Mouse (Mus musculus): ENCODE measurements around the gene Cobl.

Cobl gene

GRCm38 (mm10) chr11:12464181-12465162 lies at the start of gene Cobl:
Gene Cobl (minus strand): TSS chr11:12464960.
- no peak for DNase-seq (ENCODE audit: low spot score)

GRCm38 (mm10) chr11:12513796-12514195 lies 49.0 kb upstream of the Cobl start:
- no peak for DNase-seq (ENCODE audit: low spot score)

GRCm38 (mm10) chr11:12506371-12506890 lies 41.7 kb upstream of the Cobl start:
- no peak for DNase-seq (ENCODE audit: low spot score)

GRCm38 (mm10) chr11:12503756-12504155 lies 39.0 kb upstream of the Cobl start:
- DNase-seq (ENCODE audit: low spot score): peak; percentile 13

- DNase-seq (ENCODE audit: low spot score): no peak
These were observed 37.0 kb upstream of the Cobl start for GRCm38 (mm10) chr11:12501721-12502120.

- no peak for DNase-seq (ENCODE audit: low spot score)
These were observed 29.0 kb upstream of the Cobl start for GRCm38 (mm10) chr11:12493791-12494190.

- no peak for DNase-seq (ENCODE audit: low spot score)
These were observed 15.2 kb upstream of the Cobl start for GRCm38 (mm10) chr11:12479856-12480403.

- no peak for DNase-seq (ENCODE audit: low spot score)
These were observed 9.7 kb upstream of the Cobl start for GRCm38 (mm10) chr11:12474299-12474935.

- peak; percentile 38 for DNase-seq (ENCODE audit: low spot score)
These were observed 9.0 kb upstream of the Cobl start for GRCm38 (mm10) chr11:12473625-12474298.

- no peak for DNase-seq (ENCODE audit: low spot score)
These were observed 4.9 kb upstream of the Cobl start for GRCm38 (mm10) chr11:12469638-12470037.

GRCm38 (mm10) chr11:12468661-12469060 lies 3.9 kb upstream of the Cobl start:
- no peak for DNase-seq (ENCODE audit: low spot score)

GRCm38 (mm10) chr11:12467836-12468235 lies 3.1 kb upstream of the Cobl start:
- DNase-seq (ENCODE audit: low spot score): no peak

- no peak for DNase-seq (ENCODE audit: low spot score)
These were observed 2.5 kb upstream of the Cobl start for GRCm38 (mm10) chr11:12467217-12467616.

GRCm38 (mm10) chr11:12466606-12467005 lies 1.8 kb upstream of the Cobl start:
- DNase-seq (ENCODE audit: low spot score): no peak

GRCm38 (mm10) chr11:12465229-12465628 lies 469 bp upstream of the Cobl start:
- DNase-seq (ENCODE audit: low spot score): no peak

GRCm38 (mm10) chr11:12463615-12464170 lies 1.1 kb downstream of the Cobl start:
- no peak for DNase-seq (ENCODE audit: low spot score)

GRCm38 (mm10) chr11:12459781-12460581 lies 4.8 kb downstream of the Cobl start:
- DNase-seq (ENCODE audit: low spot score): no peak

- DNase-seq (ENCODE audit: low spot score): no peak
These were observed 5.9 kb downstream of the Cobl start for GRCm38 (mm10) chr11:12458814-12459213.

GRCm38 (mm10) chr11:12458392-12458791 lies 6.4 kb downstream of the Cobl start:
- DNase-seq (ENCODE audit: low spot score): no peak

GRCm38 (mm10) chr11:12448101-12448500 lies 16.7 kb downstream of the Cobl start:
- no peak for DNase-seq (ENCODE audit: low spot score)

- no peak for DNase-seq (ENCODE audit: low spot score)
These were observed 19.5 kb downstream of the Cobl start for GRCm38 (mm10) chr11:12445222-12445621.
